Mouse (Mus musculus) stomach, embryonic 14.5 days (tissue): ENCODE measurements at regions not wholly inside any gene's neighbourhood (a gene's known extent, or its start where the extent isn't known, plus 50 kb on each side); places are given as distances from the start of the nearest gene placed in this dataset.
A peak's percentile ranks its signal among the peaks of the same experiment; 100 is the strongest.

Source experiments
- ATAC-seq: fragments of 200-750 bp; cut with Nextera tagmentation; 2 replicates; pipeline ENCODE4 v1.8.0; 2017; ENCODE audit warnings: low read depth, moderate TSS enrichment; ENCODE audit not compliant: insufficient number of reproducible peaks, insufficient read depth, low FRiP score
- H3K27ac ChIP-seq: fragments of 300-500 bp; sonication (generic); 2 replicates; pipeline ENCODE4 v1.5.1; 2014; ENCODE audit warnings: mild to moderate bottlenecking, low read length, moderate library complexity, mixed read lengths
- H3K27me3 ChIP-seq: fragments of 300-500 bp; sonication (generic); 2 replicates; pipeline ENCODE4 v1.6.1; 2014; ENCODE audit warnings: low read length, control low read depth, mixed read lengths; ENCODE audit not compliant: control insufficient read depth, insufficient read depth
- H3K36me3 ChIP-seq: fragments of 300-500 bp; sonication (generic); 2 replicates; pipeline ENCODE4 v1.6.1; 2014; ENCODE audit warnings: mild to moderate bottlenecking, control low read depth, low read length, moderate library complexity, mixed read lengths; ENCODE audit not compliant: control insufficient read depth, insufficient read depth
- H3K4me1 ChIP-seq: fragments of 300-500 bp; sonication (generic); 2 replicates; pipeline ENCODE4 v1.6.1; 2014; ENCODE audit warnings: low read length, control low read depth, mixed read lengths; ENCODE audit not compliant: control insufficient read depth, insufficient read depth
- H3K4me2 ChIP-seq: fragments of 300-500 bp; sonication (generic); replicated peaks from 2 replicates; pipeline ENCODE4 v1.6.1; 2014; ENCODE audit warnings: low read depth, low read length, control low read depth
- H3K4me3 ChIP-seq: fragments of 300-500 bp; sonication (generic); 2 replicates; pipeline ENCODE4 v1.5.1; 2014; ENCODE audit warnings: low read depth, low read length, control low read depth
- H3K9ac ChIP-seq: fragments of 300-500 bp; sonication (generic); replicated peaks from 2 replicates; pipeline ENCODE4 v1.6.1; 2014; ENCODE audit warnings: low read depth, mild to moderate bottlenecking, control low read depth, low read length, moderate library complexity, mixed read lengths
- H3K9me3 ChIP-seq: fragments of 300-500 bp; sonication (generic); 2 replicates; pipeline ENCODE4 v1.6.1; 2016; ENCODE audit warnings: low read depth, low read length, control low read depth; ENCODE audit not compliant: control insufficient read depth
- WGBS: fragments of 180-500 bp; shearing (Covaris S2); extraction: QIAGEN DNeasy Blood & Tissue Kit; methylation state at CpG from one replicate; pipeline ENCODE4 v1.1.7; 2014; 5-methylcytosine and 5-hydroxymethylcytosine counted together

DNA sequence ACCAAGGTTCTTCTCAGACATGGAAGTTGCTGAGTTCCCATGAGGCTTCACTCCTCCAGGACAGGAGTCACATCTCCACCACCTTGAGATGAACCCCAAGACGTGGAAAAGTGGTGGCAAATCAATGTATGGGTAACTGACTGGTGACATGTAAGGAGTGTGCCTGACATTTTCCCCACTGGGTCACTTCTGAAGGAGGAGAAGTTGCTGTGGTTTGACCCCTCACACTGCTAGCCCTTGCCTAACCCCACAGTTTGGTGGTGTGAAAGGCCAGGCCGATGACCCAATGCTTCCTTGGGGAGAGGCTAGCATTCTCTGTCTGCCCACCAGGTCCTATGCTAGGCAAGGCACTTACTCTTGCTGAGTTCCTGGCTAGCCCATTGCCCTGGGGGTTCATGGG lies 242.4 kb downstream of the 4933412E24Rik start:
- no peak for ATAC-seq
- Histone ChIP-seq H3K27ac (no peak overlapping the region), H3K27me3 (no peaks in the 10 kb centered on the region), H3K4me2 (no peak overlapping the region), H3K9ac (no peak overlapping the region), H3K9me3 (no peaks in the 10 kb centered on the region), H3K36me3 (no peaks in the 10 kb centered on the region), H3K4me3 (no peak overlapping the region), H3K4me1 (no peaks in the 10 kb centered on the region)
- 82% methylated on average over 2 of the region's 2 CpGs for WGBS

DNA sequence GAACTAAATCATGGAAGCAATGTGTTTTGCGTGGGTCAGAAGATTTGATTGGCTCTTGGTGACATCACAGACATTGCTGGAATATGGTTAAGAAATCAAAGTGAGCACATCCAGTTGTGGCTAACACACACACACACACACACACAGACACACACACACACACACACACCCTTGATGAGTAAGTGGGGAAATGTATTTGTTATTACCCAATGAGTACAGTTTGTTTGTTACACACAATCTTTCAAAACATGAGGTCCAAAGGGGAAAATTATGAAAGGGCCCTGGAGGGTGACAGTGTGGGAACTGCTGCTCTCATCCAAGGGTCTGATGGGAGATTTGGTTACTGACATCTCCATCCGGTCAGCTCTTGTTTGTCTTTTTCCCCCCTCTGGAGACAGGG lies 243.8 kb downstream of the 4933412E24Rik start:
- Histone ChIP-seq H3K9me3 (no peaks in the 10 kb centered on the region), H3K9ac (no peak overlapping the region), H3K4me1 (no peaks in the 10 kb centered on the region), H3K27ac (no peak overlapping the region), H3K4me3 (no peak overlapping the region), H3K4me2 (no peak overlapping the region), H3K27me3 (no peaks in the 10 kb centered on the region), H3K36me3 (no peaks in the 10 kb centered on the region)
- ATAC-seq = no peak
- WGBS = 90% methylated on average over 2 of the region's 2 CpGs

DNA sequence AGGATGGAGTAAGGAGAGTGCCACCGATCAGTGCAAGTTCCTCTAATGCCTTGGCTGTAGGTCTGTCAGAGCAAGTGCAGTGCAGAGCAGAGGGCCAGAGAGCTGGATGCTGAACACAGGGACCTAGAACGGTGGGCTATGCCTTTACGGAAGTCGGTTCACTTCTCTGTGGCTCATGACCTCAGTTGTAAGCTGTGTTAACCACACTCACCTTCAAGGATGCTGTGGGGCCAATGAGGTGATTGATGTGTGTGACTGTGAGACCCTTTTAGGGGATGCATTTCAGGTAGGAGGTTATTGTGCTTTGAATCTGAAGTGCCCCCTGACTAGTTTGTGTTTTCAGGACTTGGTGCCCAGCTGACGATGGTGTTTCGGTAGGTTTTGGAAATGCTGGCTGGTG lies 254.4 kb downstream of the 4933412E24Rik start:
- H3K4me2 ChIP-seq = no peak overlapping the region
- no peak overlapping the region for H3K9ac ChIP-seq
- WGBS = 89% methylated on average over 6 of the region's 6 CpGs
- no peaks in the 10 kb centered on the region for H3K36me3 ChIP-seq
- ATAC-seq = no peak
- no peak overlapping the region for H3K4me3 ChIP-seq
- no peaks in the 10 kb centered on the region for H3K4me1 ChIP-seq
- no peak overlapping the region for H3K27ac ChIP-seq
- H3K27me3 ChIP-seq = no peaks in the 10 kb centered on the region
- no peaks in the 10 kb centered on the region for H3K9me3 ChIP-seq

DNA sequence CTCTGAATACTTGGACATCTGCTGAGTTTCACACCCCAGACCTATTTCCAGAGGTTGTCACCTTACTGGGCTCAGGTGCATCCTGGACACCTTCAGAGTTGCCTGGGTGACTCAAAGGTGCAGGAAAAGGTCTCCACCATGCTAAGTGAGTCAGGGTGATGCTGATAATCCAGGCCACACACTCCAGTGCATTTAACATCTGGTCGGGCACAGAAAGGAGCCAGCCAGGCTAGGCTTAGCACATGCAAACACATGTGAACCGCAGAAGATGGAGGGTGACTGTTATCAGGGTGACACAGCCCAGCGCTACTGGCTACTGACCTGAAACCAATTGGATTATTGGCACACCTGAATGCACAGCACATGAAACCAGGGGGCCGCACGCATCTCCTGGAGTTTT lies 255.9 kb downstream of the 4933412E24Rik start:
- no peak for ATAC-seq
- Histone ChIP-seq H3K4me2 (no peak overlapping the region), H3K27ac (peak overlapping the region; percentile 64; the same call in 1 of the 2 replicates), H3K36me3 (no peaks in the 10 kb centered on the region), H3K27me3 (no peaks in the 10 kb centered on the region), H3K9me3 (no peaks in the 10 kb centered on the region), H3K9ac (no peak overlapping the region), H3K4me1 (no peaks in the 10 kb centered on the region), H3K4me3 (no peak overlapping the region)
- WGBS = 88% methylated on average over 5 of the region's 5 CpGs

DNA sequence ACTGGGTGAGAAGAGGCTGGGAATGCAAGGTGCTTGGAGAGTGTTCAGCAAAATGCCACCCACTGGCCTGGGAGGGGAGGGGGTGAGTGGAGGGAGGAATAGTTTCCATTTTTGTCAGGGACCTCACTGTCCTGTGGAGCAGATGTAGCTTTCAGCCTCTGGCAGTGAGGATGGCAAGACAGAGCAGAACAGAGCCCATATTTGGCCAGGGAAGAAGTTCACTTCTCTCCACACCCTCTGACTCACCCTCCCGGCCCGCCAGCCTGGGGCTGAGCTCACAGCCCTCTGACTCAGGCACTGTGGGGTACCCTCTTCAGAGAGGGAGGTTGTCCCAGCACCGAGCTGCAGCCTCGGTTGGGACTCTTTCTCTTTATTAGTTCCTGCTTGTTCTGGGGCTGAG lies 256.8 kb downstream of the 4933412E24Rik start:
- peak; percentile 77 for ATAC-seq
- Histone ChIP-seq H3K4me3 (no peak overlapping the region), H3K9ac (no peak overlapping the region), H3K9me3 (no peaks in the 10 kb centered on the region), H3K27me3 (no peaks in the 10 kb centered on the region), H3K36me3 (no peaks in the 10 kb centered on the region), H3K4me2 (0 out of 2 replicates have a peak overlapping the region, but pooled peaks have one; percentile 6), H3K27ac (peak overlapping the region; percentile 64; the same call in 1 of the 2 replicates), H3K4me1 (no peaks in the 10 kb centered on the region)
- WGBS = 35% methylated on average over 4 of the region's 4 CpGs

DNA sequence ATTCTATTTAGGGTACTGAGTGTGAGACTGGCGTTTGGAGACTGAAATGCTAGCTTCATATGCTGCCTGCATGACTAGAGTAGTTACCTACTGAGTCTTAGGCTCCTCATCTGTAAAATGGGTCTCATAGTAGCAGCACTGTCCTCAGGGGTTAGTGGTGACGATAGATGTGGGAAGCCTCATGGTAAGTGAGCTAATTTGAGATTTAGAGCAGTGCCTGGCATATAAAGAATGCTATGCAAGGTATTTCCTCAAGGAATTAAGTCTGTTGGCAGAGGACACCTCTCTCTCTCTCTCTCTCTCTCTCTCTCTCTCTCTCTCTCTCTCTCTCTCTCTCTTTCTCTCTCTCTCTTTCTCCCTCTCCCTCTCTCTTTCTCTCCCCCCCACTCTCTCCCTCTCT lies 257.4 kb downstream of the 4933412E24Rik start:
- WGBS = 67% methylated on average over 2 of the region's 2 CpGs
- H3K36me3 ChIP-seq = no peaks in the 10 kb centered on the region

DNA sequence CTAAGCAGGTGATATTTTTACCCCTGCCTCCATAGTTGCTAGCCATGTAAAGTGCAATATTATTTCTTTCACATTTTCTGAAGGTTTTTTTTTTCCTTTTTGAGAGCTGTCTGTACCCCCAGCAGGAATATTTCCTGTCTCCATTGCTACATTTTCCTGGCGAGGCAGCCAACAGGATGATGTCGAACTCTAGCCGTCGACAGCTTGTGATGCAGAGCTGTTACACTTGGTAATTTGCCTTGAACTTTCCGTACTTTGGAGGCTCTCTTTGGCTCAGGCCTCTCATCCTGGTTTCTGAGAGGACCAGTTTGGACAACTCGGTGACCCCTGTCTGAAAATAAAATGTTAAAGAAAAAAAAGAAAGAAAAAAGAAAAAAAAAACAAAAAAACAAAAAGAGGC lies 260.3 kb downstream of the 4933412E24Rik start:
- Histone ChIP-seq H3K36me3 (no peaks in the 10 kb centered on the region), H3K9me3 (no peaks in the 10 kb centered on the region), H3K4me2 (no peak overlapping the region), H3K27ac (no peak overlapping the region), H3K4me1 (no peaks in the 10 kb centered on the region), H3K9ac (no peak overlapping the region), H3K4me3 (no peak overlapping the region), H3K27me3 (no peaks in the 10 kb centered on the region)
- ATAC-seq = no peak
- WGBS = 46% methylated on average over 6 of the region's 6 CpGs

More for the DNA sequence above, 257.4 kb downstream of the 4933412E24Rik start:
- Histone ChIP-seq H3K27me3 (no peaks in the 10 kb centered on the region), H3K4me1 (no peaks in the 10 kb centered on the region), H3K27ac (peak overlapping the region; percentile 15; the same call in 1 of the 2 replicates), H3K4me3 (no peak overlapping the region), H3K9ac (no peak overlapping the region), H3K4me2 (no peak overlapping the region), H3K9me3 (no peaks in the 10 kb centered on the region)
- ATAC-seq = no peak

DNA sequence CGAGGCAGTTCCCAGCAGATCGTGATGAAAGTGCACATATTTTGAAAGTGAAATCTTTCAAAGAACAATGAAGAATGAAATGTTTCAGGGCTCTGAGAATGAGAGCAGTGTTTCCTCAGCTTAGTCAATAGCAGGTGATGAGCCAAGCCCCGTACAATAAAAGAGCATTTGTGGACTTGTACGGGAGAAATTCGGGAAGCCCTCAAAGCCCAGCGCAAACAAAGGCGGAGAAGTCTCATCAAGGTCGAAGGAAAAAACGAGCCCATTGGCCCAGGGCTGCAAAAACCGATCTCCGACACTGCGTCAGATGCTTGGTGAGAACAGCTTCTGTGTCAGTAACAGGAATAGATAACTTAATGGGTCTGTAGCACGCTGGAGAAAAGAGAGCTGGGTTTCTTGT lies 261.5 kb downstream of the 4933412E24Rik start:
- peak overlapping the region; percentile 31 for H3K4me2 ChIP-seq
- no peaks in the 10 kb centered on the region for H3K9me3 ChIP-seq
- H3K36me3 ChIP-seq = no peaks in the 10 kb centered on the region
- no peak for ATAC-seq
- H3K27ac ChIP-seq = no peak overlapping the region
- no peak overlapping the region for H3K9ac ChIP-seq
- H3K4me1 ChIP-seq = no peaks in the 10 kb centered on the region
- H3K27me3 ChIP-seq = no peaks in the 10 kb centered on the region
- WGBS = 51% methylated on average over 13 of the region's 13 CpGs
- H3K4me3 ChIP-seq = no peak overlapping the region; the same call in 1 of the 2 replicates

DNA sequence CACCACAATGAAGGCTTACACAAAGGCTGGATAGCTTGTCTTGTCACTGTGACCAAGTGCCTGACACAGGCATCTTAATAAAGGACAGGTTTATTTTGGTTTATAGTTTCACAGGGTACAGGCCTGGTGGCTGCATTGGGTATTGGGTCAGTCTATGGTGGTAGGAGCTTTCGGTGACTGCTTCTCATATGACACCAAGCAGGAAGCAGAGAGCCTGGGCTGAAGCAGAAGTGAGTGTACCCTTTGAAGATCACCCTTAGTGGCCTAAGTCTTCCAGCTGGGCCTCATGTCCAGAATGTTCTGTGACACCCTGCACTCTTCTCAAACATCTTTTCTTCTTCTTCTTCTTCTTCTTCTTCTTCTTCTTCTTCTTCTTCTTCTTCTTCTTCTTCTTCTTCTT lies 264.1 kb downstream of the 4933412E24Rik start:
- WGBS = 90% methylated on average over 1 of the region's 1 CpGs
- no peaks in the 10 kb centered on the region for H3K9me3 ChIP-seq

More for the DNA sequence above, 264.1 kb downstream of the 4933412E24Rik start:
- H3K36me3 ChIP-seq = no peaks in the 10 kb centered on the region
- H3K27ac ChIP-seq = no peak overlapping the region
- H3K4me2 ChIP-seq = no peak overlapping the region
- no peak overlapping the region for H3K9ac ChIP-seq
- no peak for ATAC-seq
- no peaks in the 10 kb centered on the region for H3K27me3 ChIP-seq
- H3K4me1 ChIP-seq = no peaks in the 10 kb centered on the region
- no peak overlapping the region for H3K4me3 ChIP-seq
